Mouse (Mus musculus): ENCODE results near the gene Spag4.

The Spag4 gene

DNA sequence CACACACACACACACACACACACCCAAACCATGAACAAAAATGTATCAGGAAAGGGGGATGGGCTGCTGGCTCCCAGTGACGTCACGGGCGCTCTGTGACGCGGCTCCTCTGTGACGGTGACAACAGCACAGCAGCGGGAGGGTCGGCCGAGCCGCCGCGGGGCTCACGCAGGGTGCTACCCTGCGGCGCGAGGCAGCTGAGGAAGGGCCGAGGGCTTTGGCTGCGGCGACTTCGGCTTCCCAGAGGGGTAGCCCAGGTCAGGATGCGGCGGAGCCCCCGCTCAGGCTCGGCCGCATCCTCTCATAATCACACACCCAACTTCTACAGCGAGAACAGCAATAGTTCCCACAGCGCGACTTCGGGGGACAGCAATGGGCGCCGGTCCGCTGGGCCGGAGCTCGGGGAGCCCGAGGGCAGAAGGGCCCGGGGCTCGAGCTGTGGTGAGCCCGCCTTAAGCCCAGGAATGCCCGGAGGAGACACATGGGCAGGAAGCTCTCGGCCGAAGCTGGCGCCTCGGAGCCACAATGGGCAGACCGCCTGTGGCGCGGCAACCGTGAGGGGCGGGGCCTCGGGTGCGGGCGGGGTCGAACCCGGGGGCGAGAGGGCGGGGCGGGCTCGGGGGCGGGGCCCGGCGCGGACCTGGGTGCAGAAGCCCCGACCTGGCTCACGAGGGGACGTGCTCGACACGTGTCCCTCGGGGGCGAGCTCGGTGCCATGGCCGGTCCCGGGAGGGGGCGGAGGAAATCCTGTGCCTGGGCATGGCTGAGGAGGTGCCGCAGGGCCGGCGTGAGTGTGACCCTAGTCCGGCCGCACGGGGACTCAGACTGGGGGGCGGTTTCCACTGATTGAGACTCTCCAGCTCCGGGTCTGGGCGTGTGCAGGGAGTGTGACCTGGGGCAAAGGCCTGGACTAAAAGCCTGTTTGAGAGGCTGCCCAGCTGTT is at the start of gene Spag4:
TSS of gene Spag4 (plus strand) at position 77 of the 943 bp plus-strand sequence.
- DNase-seq (ENCODE audit: low spot score in 2 of 2) = peak; percentile 43 to 74

DNA sequence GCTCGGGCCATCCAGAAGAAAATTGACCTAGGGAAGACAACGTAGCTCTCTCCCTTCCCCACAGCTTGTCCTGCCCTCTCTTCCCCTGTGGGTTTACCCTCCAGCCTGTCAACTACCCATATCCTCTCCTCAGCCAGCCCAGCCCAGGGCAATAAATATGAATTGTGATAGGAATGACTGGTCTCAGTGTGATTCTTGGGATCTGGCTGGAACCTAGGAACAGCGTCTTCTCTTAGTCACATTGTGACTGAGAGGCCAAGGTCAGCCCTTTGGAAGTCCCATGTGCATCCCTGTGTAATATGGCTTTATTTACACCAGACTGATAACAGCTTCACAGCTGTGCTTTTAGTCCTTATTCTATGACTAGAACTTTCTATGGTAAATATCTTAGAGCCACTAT is 46.9 kb upstream of the Spag4 start:
- no peak for DNase-seq (ENCODE audit: low spot score in 2 of 2)

DNA sequence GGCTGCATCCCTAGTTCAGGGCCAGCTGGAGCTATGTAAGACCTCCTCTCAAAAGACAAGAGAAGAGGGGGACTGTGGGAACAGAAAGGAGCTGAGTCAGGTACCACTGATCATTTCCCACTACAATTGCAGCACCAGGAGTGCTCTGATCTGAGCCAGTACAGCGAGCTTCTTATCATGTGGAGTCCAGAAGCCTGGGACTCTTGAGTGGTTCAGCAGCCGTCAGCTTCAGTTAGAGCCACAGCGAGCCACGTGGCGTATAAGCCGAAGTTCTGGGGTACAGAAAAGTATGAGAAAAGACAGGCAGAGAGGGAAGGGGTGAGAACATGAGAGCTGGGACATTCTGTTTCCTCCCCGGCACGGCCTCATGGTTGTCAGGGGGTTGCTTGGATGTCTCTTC is 43.8 kb upstream of the Spag4 start:
- DNase-seq (ENCODE audit: low spot score in 2 of 2) = no peak

DNA sequence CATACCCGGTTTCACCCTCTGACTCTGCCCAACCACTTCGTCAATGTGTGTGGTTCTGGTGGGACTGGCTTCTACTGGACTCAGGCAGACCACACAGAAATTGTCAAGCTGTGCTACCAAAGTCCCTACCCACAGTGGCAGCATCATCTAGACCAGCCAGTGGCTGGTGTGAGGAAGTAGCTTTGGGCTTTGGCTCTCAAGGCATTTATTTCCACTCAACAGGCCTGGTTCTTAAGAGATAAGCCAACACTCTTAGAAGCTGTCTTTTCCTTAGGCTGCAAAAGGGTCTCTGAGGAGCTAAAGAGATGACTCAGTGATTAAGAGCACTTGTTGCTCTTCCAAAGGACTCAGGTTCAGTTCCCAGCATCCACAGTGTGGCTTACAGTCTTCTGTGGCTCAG is 43.2 kb upstream of the Spag4 start:
- DNase-seq (ENCODE audit: low spot score in 2 of 2) = no peak

DNA sequence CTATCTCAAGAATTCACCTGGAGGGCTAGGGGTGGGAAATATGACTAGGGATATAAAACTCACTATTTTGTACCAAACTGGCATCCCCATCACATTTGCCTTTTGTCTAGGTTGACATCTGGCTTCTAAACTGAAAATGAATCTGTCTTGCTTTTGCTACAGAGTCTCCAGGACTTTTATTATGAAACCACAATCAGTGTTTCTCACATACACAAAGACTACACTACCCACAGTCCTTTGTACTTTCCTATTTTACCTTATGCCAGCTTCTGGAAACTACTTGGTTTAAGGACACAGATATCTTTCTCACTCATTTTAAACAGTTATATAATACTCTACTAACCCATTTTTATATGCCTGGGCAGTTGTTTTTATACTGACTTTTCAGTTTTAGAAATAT is 39.5 kb upstream of the Spag4 start:
- DNase-seq (ENCODE audit: low spot score in 2 of 2) = no peak

DNA sequence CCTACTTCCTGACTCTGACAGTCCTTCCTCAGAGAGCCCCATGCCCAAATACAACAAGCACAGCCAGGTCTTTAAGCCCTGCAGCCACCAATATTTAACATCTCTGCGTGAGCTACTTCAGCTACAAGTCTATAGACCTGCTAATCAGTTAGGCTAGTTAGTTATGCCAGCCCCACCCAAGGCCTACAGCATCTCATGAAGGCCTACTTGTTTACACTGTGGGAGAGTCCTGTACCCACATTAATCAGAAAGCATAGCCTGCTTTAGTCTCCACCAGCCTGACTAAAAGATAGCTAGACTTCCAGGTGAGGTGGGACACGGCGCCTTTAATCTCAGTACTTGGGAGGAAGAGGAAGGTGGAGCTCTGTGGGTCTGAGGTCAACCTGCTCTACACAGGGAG is 25.6 kb upstream of the Spag4 start:
- DNase-seq (ENCODE audit: low spot score in 2 of 2) = no peak

DNA sequence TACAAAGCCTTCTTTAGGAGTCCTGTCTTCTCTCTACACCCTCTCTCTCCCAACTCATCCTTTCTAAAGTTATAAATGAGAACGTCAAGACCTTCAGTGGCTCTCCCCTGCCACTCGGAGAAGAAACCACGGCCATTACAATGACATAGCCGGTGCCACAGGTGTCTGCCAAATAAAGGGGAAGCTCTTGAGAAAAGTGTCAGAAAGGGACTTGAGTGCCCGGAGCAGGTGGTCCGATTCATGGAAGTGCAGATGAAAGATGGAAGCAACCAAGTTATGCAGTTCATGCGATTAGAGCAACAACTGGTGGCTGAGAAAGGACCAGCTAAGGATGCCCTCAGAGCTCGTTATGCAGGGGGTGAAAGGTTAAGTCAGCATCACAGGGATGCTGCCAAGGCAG is 22.1 kb upstream of the Spag4 start:
- DNase-seq (ENCODE audit: low spot score in 2 of 2) = no peak

DNA sequence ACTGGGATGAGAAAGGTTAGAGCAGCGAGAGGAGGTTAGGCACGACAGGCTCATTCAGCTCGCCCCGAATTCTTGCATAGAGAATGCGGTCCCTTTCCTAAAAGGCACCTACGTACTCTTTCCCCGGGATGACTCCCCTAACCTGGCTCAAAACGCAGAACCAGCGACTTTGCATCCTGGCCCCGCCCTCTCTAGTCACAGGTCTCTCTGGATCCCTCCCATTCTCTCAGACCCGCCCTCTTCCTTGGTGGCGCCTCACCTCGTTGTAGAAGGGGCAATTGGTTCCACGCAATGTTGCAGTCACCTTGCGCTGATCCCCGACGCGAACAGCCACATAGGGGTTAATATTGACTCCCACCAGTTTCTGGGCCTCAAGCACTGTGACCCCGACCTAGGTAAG is 17.0 kb upstream of the Spag4 start:
- no peak for DNase-seq (ENCODE audit: low spot score in 2 of 2)

DNA sequence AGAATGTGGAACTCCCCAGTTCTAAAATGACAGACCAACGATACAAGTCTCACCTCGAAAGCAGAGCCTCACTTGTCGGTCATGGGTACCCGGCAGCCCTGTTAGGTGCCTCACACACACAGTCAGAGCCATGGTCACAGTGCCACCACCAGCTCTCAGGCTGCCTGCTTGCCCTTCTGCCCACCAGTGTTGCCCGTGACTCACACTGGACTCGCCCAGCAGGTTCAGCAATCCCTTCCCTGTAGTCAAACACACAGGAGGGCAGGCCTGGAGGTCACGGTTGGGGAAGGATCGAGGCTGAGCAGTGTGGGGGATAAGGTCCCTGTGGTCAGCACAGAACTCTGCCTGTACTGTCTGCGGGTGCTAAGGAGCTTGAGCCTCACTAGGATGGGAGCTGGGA is 12.2 kb upstream of the Spag4 start, which contains the start of gene Fer1l4:
TSS of gene Fer1l4 (minus strand) at position 132 of the 400 bp plus-strand sequence.
- no peak for DNase-seq (ENCODE audit: low spot score in 2 of 2)

DNA sequence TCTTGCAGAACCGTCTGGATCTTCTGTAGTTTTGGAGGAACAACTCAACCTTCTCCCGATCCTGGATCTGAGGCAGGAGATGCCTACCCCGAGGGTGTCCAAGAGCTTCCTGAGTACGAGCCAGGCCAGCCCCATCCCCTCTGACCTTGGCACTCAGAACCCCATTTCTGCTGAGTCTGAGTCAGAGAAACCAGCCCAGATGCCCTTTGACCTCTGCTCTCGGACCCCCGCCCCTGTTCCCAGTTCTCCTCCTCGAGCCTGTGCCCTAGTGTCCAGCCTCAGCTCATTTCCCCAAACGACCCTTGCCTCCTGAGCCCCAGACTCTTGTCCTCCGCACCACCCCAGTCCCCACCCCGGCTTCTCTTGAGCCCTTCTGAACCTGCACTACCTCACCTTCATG is 1.2 kb downstream of the Spag4 start:
- no peak for DNase-seq (ENCODE audit: low spot score in 2 of 2)

DNA sequence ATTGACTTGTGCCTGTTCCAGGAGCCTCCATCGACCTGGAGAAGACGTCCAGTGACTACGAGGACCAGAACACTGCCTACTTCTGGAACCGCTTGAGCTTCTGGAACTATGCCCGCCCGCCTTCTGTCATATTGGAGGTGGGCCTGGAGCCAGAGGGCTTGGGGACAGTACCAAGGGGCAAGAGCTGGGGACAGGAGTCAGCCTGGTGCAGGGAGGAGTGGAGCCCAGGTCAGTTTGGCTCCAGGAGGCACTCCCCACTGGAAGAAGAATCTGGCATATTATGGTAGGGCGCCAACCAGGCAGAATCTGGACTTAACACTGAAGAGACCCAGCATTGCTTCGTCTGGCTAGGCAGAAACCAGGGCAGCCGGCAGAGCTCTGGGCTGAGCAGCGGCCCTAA is 2.9 kb downstream of the Spag4 start:
- DNase-seq (ENCODE audit: low spot score in 2 of 2) = peak in 1 of 2 experiments; percentile 59

DNA sequence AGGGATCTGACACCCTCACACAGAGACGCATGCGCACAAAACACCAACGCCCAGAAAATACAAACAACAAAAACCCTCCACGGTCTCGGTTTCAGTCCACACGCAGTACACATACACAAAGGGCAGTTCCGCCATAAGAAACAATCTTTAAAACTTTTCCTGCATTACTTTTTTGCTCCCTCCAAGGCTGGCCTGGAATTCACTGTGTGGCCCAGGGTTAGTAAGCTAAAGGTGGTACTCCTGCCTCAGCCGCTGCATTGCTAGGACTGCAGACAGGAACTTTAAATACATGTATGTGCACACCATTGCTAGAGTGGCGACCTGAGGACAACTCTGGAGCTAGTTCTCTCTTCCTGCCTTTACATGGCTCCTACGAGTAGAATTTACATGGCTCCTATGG is 6.3 kb downstream of the Spag4 start:
- DNase-seq (ENCODE audit: low spot score in 2 of 2) = no peak

DNA sequence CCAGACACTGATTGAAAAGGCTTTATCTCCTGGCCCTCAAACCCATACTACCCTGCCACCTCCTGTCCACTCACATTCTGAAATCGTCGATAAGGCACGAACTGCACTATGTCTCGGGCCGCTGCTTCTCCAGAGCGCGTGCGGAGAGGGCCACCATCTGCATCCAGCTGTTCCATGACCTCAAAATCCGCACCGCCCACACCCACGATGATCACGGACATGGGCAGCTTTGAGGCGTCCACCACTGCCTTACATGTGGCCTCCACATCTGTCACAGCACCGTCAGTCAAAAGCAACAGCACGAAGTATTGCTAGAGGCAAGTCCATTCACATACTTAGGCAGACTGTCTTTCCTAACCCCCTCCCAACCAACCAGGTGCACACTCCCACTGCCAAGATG is 8.8 kb downstream of the Spag4 start:
- no peak for DNase-seq (ENCODE audit: low spot score in 2 of 2)

DNA sequence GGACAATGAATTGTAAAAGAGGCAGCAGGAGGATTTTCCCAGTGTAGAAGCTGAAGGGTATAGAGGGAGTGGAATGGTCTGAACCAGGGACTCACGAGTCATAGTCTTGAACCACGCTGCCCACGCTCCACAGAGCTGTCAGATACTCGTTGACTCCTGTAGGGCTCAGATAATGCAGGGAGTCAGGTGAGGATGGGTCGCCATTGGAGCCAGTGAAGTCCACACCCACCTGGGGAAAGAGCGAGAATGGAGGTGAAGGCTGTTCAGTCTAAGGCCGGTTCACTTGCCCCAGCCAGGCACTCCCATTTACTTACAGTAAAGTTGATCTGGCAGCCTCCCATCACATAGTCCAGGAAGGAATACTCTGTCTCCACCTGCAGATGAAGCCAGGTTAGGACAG is 12.5 kb downstream of the Spag4 start:
- no peak for DNase-seq (ENCODE audit: low spot score in 2 of 2)

DNA sequence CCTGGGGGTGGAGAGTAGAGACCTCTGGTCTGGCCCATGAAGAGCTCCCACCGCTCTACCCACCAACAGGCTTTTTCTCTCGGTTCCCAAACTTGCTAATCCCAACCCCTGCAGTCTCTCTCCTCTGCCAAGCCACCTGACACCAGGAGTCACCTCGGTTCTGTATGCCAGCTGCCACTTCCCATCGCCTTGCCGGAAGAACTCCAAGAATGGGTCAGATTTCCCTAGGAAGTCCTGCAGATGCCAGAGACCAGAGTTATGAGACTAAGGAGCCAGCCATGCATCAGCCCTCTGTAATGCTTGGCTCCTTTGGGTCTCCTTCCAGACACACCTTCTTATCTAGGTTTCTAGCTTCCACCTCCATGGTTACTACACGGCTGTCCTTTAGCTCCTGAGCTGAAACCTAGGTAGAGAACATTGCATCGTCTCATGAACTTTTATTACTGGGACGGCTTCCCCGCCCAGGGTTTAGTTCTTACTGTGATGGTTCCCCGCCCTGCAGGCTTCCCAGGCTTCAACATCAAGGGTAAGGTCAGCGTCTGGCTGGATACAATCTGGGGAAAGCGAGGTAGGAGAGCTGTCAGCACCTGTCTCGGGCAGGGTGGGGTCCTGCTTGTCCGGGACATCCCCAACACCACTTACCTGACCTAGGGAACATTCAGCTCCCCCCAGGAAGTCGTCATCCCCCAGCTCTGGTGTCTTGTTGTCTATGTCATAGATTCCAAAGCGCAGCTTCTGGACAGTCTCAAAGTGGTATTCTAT is 13.6 kb downstream of the Spag4 start:
- no peak for DNase-seq (ENCODE audit: low spot score in 2 of 2)

DNA sequence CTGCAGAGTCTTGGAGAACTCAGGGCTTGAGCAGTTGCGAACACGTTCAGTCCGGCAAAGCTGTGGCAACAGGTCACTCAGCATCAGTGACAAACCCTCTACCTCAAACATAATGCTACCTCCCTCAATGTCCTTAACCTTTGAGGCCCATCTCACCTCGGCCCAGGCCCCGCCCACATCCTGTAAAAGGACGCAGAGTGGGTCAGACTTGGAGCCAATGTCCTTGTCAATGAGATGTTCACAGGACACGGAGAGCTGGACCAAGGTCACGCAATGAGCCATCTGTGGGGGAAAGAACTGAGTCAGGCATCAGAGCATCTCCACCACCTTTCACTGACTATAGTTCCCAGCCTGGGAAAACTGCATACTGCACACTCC is 14.2 kb downstream of the Spag4 start:
- DNase-seq (ENCODE audit: low spot score in 2 of 2) = no peak

DNA sequence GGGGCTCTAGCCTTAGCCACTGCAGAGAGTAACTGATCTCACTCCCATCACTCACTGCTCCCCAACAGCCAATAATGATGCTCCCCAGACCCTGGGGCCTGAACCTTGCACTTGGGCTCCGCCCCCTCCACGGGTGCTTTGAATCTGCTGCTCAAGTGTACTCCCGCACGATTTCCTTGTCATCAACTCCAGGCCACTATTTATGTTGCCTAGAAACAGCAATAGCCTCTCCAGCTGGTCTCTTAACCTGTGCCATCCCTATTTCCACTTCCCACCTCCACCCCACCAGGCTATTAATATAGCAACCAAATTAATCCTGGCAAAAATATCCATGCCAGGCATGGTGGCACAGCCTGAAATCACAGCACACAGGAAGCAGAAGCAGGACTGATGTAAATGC is 14.7 kb downstream of the Spag4 start:
- DNase-seq (ENCODE audit: low spot score in 2 of 2) = no peak

DNA sequence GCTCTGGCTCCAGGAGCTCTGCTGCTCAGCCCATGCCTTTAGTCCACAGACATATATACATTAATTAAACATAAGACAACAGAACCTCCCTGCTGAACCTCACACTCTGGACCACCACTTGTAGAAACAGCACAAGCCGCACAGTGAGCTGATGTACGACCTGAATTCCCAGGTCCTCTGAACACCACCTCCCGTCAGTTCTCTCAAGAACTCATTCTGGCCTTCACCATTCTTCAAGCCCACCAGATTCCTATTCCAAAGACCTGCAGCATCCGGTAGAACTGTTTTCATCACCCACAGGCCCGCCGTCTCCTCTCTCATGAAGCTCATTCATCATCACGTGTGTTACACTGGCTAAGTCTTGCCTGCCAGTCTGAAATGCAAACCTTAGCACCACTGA is 15.4 kb downstream of the Spag4 start:
- no peak for DNase-seq (ENCODE audit: low spot score in 2 of 2)

DNA sequence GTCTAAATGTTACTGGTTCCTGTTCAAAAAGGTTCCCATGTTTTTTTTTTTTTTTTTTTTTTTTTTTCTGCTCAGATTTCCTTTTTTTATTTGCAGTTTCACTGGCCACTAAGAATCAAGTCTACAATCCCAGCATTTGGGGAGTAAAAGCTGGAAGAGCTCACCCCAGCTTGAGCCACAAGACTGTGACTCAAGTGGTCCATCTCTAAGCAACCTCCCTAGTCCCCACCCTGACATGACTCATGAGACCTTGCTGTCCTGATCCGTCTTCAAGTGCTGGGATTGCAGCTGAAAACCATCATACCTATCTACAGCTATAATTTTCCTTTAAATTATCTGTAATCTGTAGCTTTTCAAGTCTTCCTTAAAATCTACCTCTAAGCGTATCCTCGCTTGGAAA is 19.6 kb downstream of the Spag4 start:
- no peak for DNase-seq (ENCODE audit: low spot score in 2 of 2)

DNA sequence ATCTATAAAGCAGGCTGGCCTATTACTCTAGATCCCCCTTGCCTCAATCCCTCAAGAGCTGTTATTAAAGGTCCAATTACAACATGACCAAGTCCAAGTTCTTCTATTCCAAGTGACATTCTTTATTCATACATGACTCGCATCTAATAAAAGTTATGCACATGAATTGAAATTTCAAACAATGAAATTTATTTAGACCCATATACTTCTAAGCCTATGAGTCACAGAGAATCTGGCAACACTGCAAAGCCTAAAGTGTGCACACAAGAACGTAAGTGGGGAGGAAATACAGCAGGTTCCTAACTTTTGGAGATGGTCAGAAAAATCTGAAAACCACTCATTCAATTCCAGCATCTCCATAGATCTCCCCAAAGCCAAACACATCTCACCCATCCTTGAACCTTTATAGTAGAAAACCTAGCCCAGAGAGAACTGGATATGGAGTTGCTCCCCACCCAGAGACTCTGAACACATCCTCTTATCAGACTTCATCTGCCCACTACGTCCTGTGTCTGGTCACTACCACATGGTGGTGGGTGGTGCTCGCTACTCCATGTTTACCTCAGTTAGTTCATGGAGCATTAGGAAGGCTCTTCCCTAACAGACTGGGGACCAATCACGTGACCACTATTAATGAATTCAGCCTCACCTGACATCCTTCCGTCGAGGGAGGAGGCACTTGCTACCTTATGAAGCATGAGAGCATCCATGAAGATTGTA is 22.6 kb downstream of the Spag4 start:
- DNase-seq (ENCODE audit: low spot score in 2 of 2) = no peak

DNA sequence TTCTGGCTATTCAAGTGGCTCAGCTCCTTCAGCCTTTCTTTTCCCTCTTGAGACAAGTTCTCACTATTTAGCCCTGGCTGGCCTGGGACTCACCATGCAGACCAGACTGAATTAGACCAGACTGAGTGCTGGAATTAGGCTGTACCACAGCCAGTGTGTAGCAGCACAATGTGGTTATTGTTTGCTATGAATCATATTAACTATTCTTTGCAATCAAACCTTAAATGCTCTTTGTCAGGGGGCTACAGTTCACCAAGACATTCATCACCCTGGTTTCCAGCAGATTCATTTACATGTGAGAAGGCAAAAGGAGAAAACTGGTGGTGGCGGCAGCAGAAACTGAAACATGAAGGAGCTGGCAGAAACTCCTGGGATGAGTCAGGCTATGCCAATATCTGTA is 24.8 kb downstream of the Spag4 start:
- DNase-seq (ENCODE audit: low spot score in 2 of 2) = no peak

DNA sequence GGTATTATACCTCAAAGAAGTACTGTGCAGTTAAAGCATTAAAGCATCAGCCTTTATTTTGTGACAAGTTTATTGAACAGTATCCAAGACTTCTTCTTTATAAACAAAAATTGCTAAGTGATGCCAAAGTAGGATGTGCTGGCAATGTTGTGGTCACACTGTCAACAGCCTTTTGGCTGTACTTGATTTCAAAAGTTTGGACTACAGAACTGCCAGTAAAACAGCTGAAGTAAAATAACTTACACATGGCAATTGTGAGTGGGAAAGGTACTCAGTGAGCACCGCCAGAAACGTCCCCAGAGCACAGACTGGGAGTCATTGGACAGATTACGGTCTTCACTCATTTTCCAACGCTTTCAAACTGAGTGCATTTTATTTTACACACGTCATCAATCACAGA is 27.0 kb downstream of the Spag4 start:
- DNase-seq (ENCODE audit: low spot score in 2 of 2) = no peak
